Mouse (Mus musculus) adrenal gland, adult 2 months (tissue): ENCODE measurements around the gene Klhdc4. TPM values are rescaled to one million over a fixed set of nuclear protein-coding genes. Genes with fewer than 3 reads are reported as not detected.

Source experiments
- DNase-seq: peaks from one replicate; pipeline ENCODE4 v3.0.0; 2021
- polyA plus RNA-seq: library from polyadenylated mRNA; depleted of rRNA; stranded (reverse); fragments of >200 nt; gene quantifications from 2 replicates; pipeline ENCODE4 v1.2.3, GENCODE M21; 2012; rRNA removed
- total RNA-seq, 2 experiments: library from RNA; stranded (reverse); gene quantifications; 2 replicates each; pipeline ENCODE4 v1.2.3; 2021

Gene Klhdc4
- total and polyA plus RNA-seq, 3 experiments = 14.9 to 25.6 (median 17.2) TPM

DNA sequence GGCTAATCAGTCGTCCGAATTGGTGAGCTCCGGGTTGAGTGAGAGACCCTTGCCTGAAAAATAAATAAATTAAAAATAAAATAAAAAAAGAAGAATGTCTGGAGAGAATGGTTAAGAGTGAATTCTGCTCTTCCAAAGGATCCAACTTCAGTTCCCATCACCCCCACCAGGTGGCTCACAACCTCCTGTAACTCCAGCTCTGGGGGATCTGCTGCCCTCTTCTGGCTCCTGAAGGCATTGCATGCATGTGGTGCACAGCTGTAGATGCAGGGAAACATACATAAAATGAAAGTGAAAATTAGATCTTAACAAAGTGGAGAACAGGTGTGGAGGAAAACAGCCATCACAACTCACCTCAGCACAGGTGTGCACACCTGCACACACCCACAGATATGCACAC, 78.0 kb downstream of the Klhdc4 start:
- DNase-seq = peak; percentile 34

DNA sequence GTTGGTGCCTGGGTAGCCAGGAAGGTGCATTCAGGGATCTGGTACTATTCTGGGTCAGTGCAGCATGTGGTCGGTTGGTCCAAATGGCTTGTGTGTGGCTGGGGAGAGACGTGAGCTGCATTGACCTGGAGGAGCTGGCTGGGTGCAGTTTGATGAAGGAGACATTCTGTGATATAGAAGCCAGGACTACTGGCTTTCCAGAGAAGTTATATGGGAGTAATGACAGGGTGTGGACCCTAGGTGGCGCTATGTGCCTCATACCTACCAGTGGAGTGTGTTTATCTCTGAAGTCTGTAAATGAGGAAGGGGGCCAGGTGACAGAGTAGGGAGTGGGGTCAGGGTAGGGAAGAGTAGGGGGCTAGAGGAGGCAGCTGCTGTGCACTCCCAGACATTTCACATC, 78.9 kb downstream of the Klhdc4 start:
- no peak for DNase-seq

DNA sequence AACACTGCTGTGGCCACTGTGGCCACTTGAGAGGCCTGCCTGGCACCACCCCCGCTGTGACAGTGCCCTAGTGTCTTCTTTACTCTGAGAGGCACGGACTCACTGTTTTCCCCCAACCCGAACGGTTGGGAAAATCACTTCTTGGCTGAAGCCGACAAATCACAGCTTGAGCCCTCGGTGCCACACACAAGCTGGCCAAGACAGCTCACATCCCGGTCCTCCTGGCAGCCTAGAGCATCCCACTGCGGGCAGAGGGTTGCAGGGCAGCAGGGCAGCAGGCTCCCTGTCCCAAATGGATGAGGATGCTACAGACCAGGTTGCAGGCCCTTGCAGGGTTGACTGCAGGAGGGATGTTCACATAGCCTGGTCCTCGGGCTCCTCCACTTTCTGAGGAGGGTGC, 79.9 kb downstream of the Klhdc4 start:
- DNase-seq = no peak

Other genes with a start within 250 kb of the Klhdc4 start
- gene Map1lc3b, start 239.2 kb downstream of the Klhdc4 start, total RNA-seq = 100 to 1,000 TPM; 169 to 183 TPM
- gene Map1lc3b, start 239.2 kb downstream of the Klhdc4 start, polyA plus RNA-seq = 92.0 and 145 TPM in 2 replicates
- 10 to 100 TPM; 32.9 to 44.8 TPM for gene Zcchc14, start 176.7 kb downstream of the Klhdc4 start, total RNA-seq
- gene Zcchc14, start 176.7 kb downstream of the Klhdc4 start, polyA plus RNA-seq = 41.2 and 44.0 TPM in 2 replicates
- gene Jph3, start 99.9 kb downstream of the Klhdc4 start, total RNA-seq = 1 to 10 TPM; 1.6 to 2.2 TPM
- 3.1 TPM in 2 replicates for gene Jph3, start 99.9 kb downstream of the Klhdc4 start, polyA plus RNA-seq
- gene Slc7a5, start 78.1 kb upstream of the Klhdc4 start, total RNA-seq = 10 to 100 TPM; 38.9 to 46.4 TPM
- gene Slc7a5, start 78.1 kb upstream of the Klhdc4 start, polyA plus RNA-seq = 93.9 and 97.5 TPM in 2 replicates
- gene Car5a, start 115.3 kb upstream of the Klhdc4 start, total RNA-seq = under 1 TPM in 1 of 2 experiments, not detected in 1; 0.69 TPM
- 0.12 TPM in 1 of 2 replicates, not detected in the other for gene Car5a, start 115.3 kb upstream of the Klhdc4 start, polyA plus RNA-seq
- gene Banp, start 120.2 kb upstream of the Klhdc4 start, total RNA-seq = 10 to 100 TPM; 16.3 to 52.3 TPM
- 72.5 and 72.6 TPM in 2 replicates for gene Banp, start 120.2 kb upstream of the Klhdc4 start, polyA plus RNA-seq